In the genomic region with DNA sequence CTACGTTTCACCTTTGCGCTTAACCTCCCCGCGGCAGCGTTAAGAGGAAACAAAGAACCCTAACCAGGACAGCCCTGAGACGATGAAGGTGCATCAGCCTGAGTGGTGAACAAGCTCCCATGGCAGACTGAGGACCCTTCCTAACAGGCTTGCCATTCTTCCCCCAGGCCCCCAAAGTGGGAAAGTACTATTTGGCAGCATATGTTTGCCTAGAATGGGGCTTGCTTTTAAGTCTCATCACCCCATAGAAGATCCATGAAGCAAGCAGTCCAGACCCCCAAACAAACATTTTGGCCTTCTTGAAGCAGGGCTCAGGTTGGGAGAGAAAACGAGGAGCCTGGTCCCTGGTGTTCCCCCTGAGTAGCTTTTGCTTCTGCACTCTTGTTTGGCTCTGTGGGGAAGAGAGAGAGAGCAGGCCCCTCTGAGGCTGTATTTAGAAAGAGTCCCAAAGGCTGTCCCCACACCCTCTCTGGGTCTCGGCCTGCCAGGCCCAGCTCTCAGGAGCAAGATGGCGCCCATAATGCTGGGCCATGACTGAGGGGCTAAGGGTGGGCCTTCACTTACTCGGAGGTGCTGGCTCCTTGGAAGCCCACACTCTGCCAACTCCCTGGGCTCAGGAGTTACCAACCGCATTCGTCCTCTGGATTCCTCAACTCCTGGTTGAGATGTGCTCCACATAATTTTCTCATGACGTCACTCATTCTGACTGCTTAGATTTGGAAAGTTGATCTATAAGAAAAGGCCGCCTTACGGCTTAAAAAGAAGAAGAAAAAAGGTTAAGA, we compare ENCODE assay signal across 11 mouse cellular contexts. TPM values are rescaled to one million over a fixed set of nuclear protein-coding genes. Genes with fewer than 3 reads are reported as not detected.
DNase-seq lines count a peak whose midpoint lies in the region; ATAC-seq and TF ChIP-seq lines count a peak whose summit lies in the region.
"Had no signal": no experiment of that assay in that cellular context is flagged by ENCODE, and none has a peak within 500 bp of the region (broad histone marks: within the 10 kb centered on the region; RNA-seq: fewer than 3 reads in every experiment).

No protein-coding gene starts in this region.

- H3K4me3 ChIP-seq in hindbrain, embryonic 10.5 days = no peak overlapping the region
- no peak overlapping the region for H3K4me3 ChIP-seq in hindbrain, embryonic 16.5 days (ENCODE audit: low read length)
- H3K4me3 ChIP-seq in lung, postnatal 0 days (ENCODE audit: low read depth, low read length) = no peak overlapping the region
- H3K4me3 ChIP-seq in heart, embryonic 14.5 days (ENCODE audit: control insufficient read depth in 1 of 2, insufficient read depth in 1 of 2, low read depth in 1 of 2, low read length in 2 of 2) = peak overlapping the region; percentile 6 to 20; a peak in 3 of 4 replicates
- H3K4me3 ChIP-seq in stomach, embryonic 16.5 days (replicated peaks; ENCODE audit: low read length) = no peak overlapping the region
- H3K4me3 ChIP-seq: forebrain, embryonic 15.5 days; neural tube, embryonic 13.5 days had no signal

- H3K9ac ChIP-seq in hindbrain, embryonic 16.5 days (ENCODE audit: low read depth, low read length) = no peak overlapping the region
- peak overlapping the region; percentile 29; the same call in 1 of the 2 replicates for H3K9ac ChIP-seq in lung, postnatal 0 days (replicated peaks; ENCODE audit: low read depth)
- H3K9ac ChIP-seq in heart, embryonic 14.5 days (ENCODE audit: low read length) = peak overlapping the region; percentile 42
- peak overlapping the region; percentile 50 for H3K9ac ChIP-seq in stomach, embryonic 16.5 days (ENCODE audit: low read length)
- H3K9ac ChIP-seq: forebrain, embryonic 15.5 days; neural tube, embryonic 13.5 days had no signal

- no peaks in the 10 kb centered on the region for H3K36me3 ChIP-seq in hindbrain, embryonic 10.5 days
- H3K36me3 ChIP-seq in hindbrain, embryonic 16.5 days (ENCODE audit: control insufficient read depth, insufficient read depth, low read length) = no peaks in the 10 kb centered on the region
- peaks cover 6% of the 10 kb centered on the region; the same call in 1 of the 2 replicates for H3K36me3 ChIP-seq in lung, postnatal 0 days (ENCODE audit: insufficient read depth, low read length)
- H3K36me3 ChIP-seq in heart, embryonic 14.5 days (ENCODE audit: control insufficient read depth, insufficient read depth, low read length) = peaks cover 18% of the 10 kb centered on the region
- no peaks in the 10 kb centered on the region for H3K36me3 ChIP-seq in stomach, embryonic 16.5 days (ENCODE audit: control insufficient read depth, insufficient read depth, low read length)
- H3K36me3 ChIP-seq: forebrain, embryonic 15.5 days; neural tube, embryonic 13.5 days had no signal

- H3K4me1 ChIP-seq in hindbrain, embryonic 10.5 days (replicated peaks) = peaks cover 12% of the 10 kb centered on the region
- no peaks in the 10 kb centered on the region for H3K4me1 ChIP-seq in hindbrain, embryonic 16.5 days (ENCODE audit: control insufficient read depth, insufficient read depth, low read depth, low read length)
- peaks cover 12% of the 10 kb centered on the region; the same call in 1 of the 2 replicates for H3K4me1 ChIP-seq in lung, postnatal 0 days (ENCODE audit: insufficient read depth, low read depth, low read length)
- H3K4me1 ChIP-seq in heart, embryonic 14.5 days (ENCODE audit: control insufficient read depth in 2 of 2, insufficient read depth in 2 of 2, low read length in 2 of 2) = peaks cover 19 to 24% of the 10 kb centered on the region in 2 experiments
- H3K4me1 ChIP-seq in stomach, embryonic 16.5 days (ENCODE audit: control insufficient read depth, insufficient read depth, low read length) = peaks cover 3% of the 10 kb centered on the region; the same call in 1 of the 2 replicates
- H3K4me1 ChIP-seq: forebrain, embryonic 15.5 days; neural tube, embryonic 13.5 days had no signal

- H3K9me3 ChIP-seq in hindbrain, embryonic 10.5 days = no peaks in the 10 kb centered on the region
- no peaks in the 10 kb centered on the region; the same call in 1 of the 2 replicates for H3K9me3 ChIP-seq in hindbrain, embryonic 16.5 days (ENCODE audit: control insufficient read depth, low read length)
- H3K9me3 ChIP-seq in lung, postnatal 0 days (ENCODE audit: low read length) = no peaks in the 10 kb centered on the region
- H3K9me3 ChIP-seq in heart, embryonic 14.5 days (ENCODE audit: control insufficient read depth, low read length) = peaks cover 2% of the 10 kb centered on the region; the same call in 1 of the 2 replicates
- 0 out of 2 replicates have a peak, but pooled peaks cover 2% of the 10 kb centered on the region for H3K9me3 ChIP-seq in stomach, embryonic 16.5 days (replicated peaks; ENCODE audit: control insufficient read depth, low read length)
- H3K9me3 ChIP-seq: forebrain, embryonic 15.5 days; neural tube, embryonic 13.5 days had no signal

- 89% methylated on average over 15 of the region's 15 CpGs for WGBS in hindbrain, embryonic 10.5 days
- 90% methylated on average over 15 of the region's 15 CpGs for WGBS in hindbrain, embryonic 16.5 days
- WGBS in lung, postnatal 0 days = 69% methylated on average over 15 of the region's 15 CpGs
- 69% methylated on average over 15 of the region's 15 CpGs for WGBS in heart, embryonic 14.5 days
- WGBS in stomach, embryonic 16.5 days = 80% methylated on average over 15 of the region's 15 CpGs

- TF ChIP-seq CTCF in lung, postnatal 0 days (IDR thresholded peaks at IDR 0.05) = no peak

- DNase-seq in hindbrain, embryonic 10.5 days (ENCODE audit: low spot score) = no peak
- DNase-seq in lung, postnatal 0 days (ENCODE audit: low spot score) = no peak
- no peak for DNase-seq in lung, adult 18-20 months
- DNase-seq in ovary, postnatal 10 days (ENCODE audit: low spot score) = no peak
- DNase-seq: thymus, postnatal 14 days had no signal

- no peak for TF ChIP-seq EP300 in lung, postnatal 0 days (IDR thresholded peaks at IDR 0.05)

- peak overlapping the region; percentile 73 for H3K27ac ChIP-seq in hindbrain, embryonic 10.5 days
- no peak overlapping the region for H3K27ac ChIP-seq in hindbrain, embryonic 16.5 days (ENCODE audit: low read depth, low read length)
- peak overlapping the region; percentile 79 for H3K27ac ChIP-seq in lung, postnatal 0 days (ENCODE audit: low read length)
- peak overlapping the region; percentile 79 to 88 for H3K27ac ChIP-seq in heart, embryonic 14.5 days (replicated peaks in 1 of 2; ENCODE audit: control insufficient read depth in 1 of 2, insufficient read depth in 1 of 2, low read depth in 2 of 2, low read length in 2 of 2)
- no peak overlapping the region for H3K27ac ChIP-seq in stomach, embryonic 16.5 days (ENCODE audit: low read length)
- H3K27ac ChIP-seq: forebrain, embryonic 15.5 days; neural tube, embryonic 13.5 days had no signal

- ATAC-seq in hindbrain, embryonic 16.5 days = no peak
- ATAC-seq in lung, postnatal 0 days = peak; percentile 57
- peak; percentile 38 for ATAC-seq in heart, embryonic 14.5 days (ENCODE audit: insufficient number of reproducible peaks, insufficient read depth, low FRiP score, low read depth)
- 0 out of 2 replicates have a peak, but pooled peaks have one; percentile 7 for ATAC-seq in stomach, embryonic 16.5 days (ENCODE audit: insufficient read depth, low FRiP score)
- ATAC-seq in activated CD4-positive, CD25-positive, alpha-beta regulatory T cell, adult 4 months = no peak
- ATAC-seq: forebrain, embryonic 15.5 days had no signal

- H3K4me2 ChIP-seq in hindbrain, embryonic 16.5 days (ENCODE audit: low read length) = no peak overlapping the region
- peak overlapping the region; percentile 33 for H3K4me2 ChIP-seq in lung, postnatal 0 days (replicated peaks; ENCODE audit: low read depth, low read length)
- H3K4me2 ChIP-seq in heart, embryonic 14.5 days (ENCODE audit: low read length) = peak overlapping the region; percentile 50
- H3K4me2 ChIP-seq in stomach, embryonic 16.5 days (ENCODE audit: low read depth, low read length) = peak overlapping the region; percentile 3; the same call in 1 of the 2 replicates
- H3K4me2 ChIP-seq: forebrain, embryonic 15.5 days; neural tube, embryonic 13.5 days had no signal

- H3K27me3 ChIP-seq in hindbrain, embryonic 10.5 days (ENCODE audit: insufficient read depth, poor library complexity, severe bottlenecking) = no peaks in the 10 kb centered on the region
- H3K27me3 ChIP-seq in hindbrain, embryonic 16.5 days (replicated peaks; ENCODE audit: control insufficient read depth, insufficient read depth, low read length) = no peaks in the 10 kb centered on the region
- H3K27me3 ChIP-seq in lung, postnatal 0 days (replicated peaks; ENCODE audit: insufficient read depth, low read length) = no peaks in the 10 kb centered on the region
- H3K27me3 ChIP-seq in heart, embryonic 14.5 days (ENCODE audit: control insufficient read depth, insufficient read depth, low read length) = no peaks in the 10 kb centered on the region
- no peaks in the 10 kb centered on the region for H3K27me3 ChIP-seq in stomach, embryonic 16.5 days (ENCODE audit: control insufficient read depth, insufficient read depth, low read length)
- H3K27me3 ChIP-seq: forebrain, embryonic 15.5 days; neural tube, embryonic 13.5 days had no signal

RNA-seq across cellular contexts. Expression of a gene that starts 0.6 kb away (rescaled TPM):
- 7.8 and 8.5 TPM in 2 replicates for polyA plus RNA-seq in hindbrain, embryonic 10.5 days (2016; fragmentation: Nextera tagmentation; extraction: Ambion mirVana)
- 42.5 and 43.8 TPM in 2 replicates for polyA plus RNA-seq in hindbrain, embryonic 16.5 days (2015; fragmentation: Nextera tagmentation; extraction: Ambion mirVana)
- 31.8 and 32.5 TPM in 2 replicates for polyA plus RNA-seq in lung, postnatal 0 days (2015; fragmentation: Nextera tagmentation; extraction: Ambion mirVana)
- polyA plus RNA-seq in heart, embryonic 14.5 days (2014; fragmentation: Nextera tagmentation; extraction: Ambion mirVana) = 32.9 and 34.2 TPM in 2 replicates
- polyA plus RNA-seq in stomach, embryonic 16.5 days (2015; fragmentation: Nextera tagmentation; extraction: Ambion mirVana) = 19.4 and 21.2 TPM in 2 replicates
- polyA plus RNA-seq in activated CD4-positive, CD25-positive, alpha-beta regulatory T cell, adult 4 months (2017; shearing (Covaris generic)) = 10 to 100 TPM; 59.9 to 61.4 TPM

Comparison
In these comparisons a context has a peak if more than half of its experiments do, and no peak if none do; other contexts are left out.
1. H3K27ac ChIP-seq: peak in hindbrain, embryonic 10.5 days (single experiment), lung, postnatal 0 days (single experiment) and heart, embryonic 14.5 days (2 of 2); none in hindbrain, embryonic 16.5 days (single experiment) and stomach, embryonic 16.5 days (single experiment).
2. H3K4me3 ChIP-seq: peak in heart, embryonic 14.5 days (2 of 2); none in hindbrain, embryonic 10.5 days (single experiment), hindbrain, embryonic 16.5 days (single experiment), lung, postnatal 0 days (single experiment) and stomach, embryonic 16.5 days (single experiment).
3. ATAC-seq: peak in lung, postnatal 0 days (single experiment), heart, embryonic 14.5 days (single experiment) and stomach, embryonic 16.5 days (single experiment); none in hindbrain, embryonic 16.5 days (single experiment) and activated CD4-positive, CD25-positive, alpha-beta regulatory T cell, adult 4 months (single experiment).